Mouse (Mus musculus) hindbrain, embryonic 10.5 days (tissue): ENCODE data around the gene Rabepk. TPM values are rescaled to one million over a fixed set of nuclear protein-coding genes. Genes with fewer than 3 reads are reported as not detected.
A peak's percentile ranks its signal among the peaks of the same experiment; 100 is the strongest.
"Not testable (repeated sequence)": the region's sequence is repeated elsewhere in the genome, so short reads cannot be mapped to it uniquely, and the experiment has no call there.

ENCODE experiments used
- DNase-seq: peaks from one replicate; pipeline ENCODE4 v3.0.0-alpha.2; 2017; ENCODE audit warnings: low spot score
- H3K27ac ChIP-seq: fragments of 300-500 bp; sonication (generic); 2 replicates; pipeline ENCODE4 v1.5.1; 2016; ENCODE audit warnings: mild to moderate bottlenecking, moderate library complexity
- H3K27me3 ChIP-seq: fragments of 300-500 bp; sonication (generic); 2 replicates; pipeline ENCODE4 v1.6.1; 2016; ENCODE audit warnings: mild to moderate bottlenecking; ENCODE audit not compliant: poor library complexity, insufficient read depth, severe bottlenecking
- H3K36me3 ChIP-seq: fragments of 300-500 bp; sonication (generic); 2 replicates; pipeline ENCODE4 v1.6.1; 2016; ENCODE audit warnings: mild to moderate bottlenecking, moderate library complexity
- H3K4me1 ChIP-seq: fragments of 300-500 bp; sonication (generic); replicated peaks from 2 replicates; pipeline ENCODE4 v1.6.1; 2016; ENCODE audit warnings: mild to moderate bottlenecking
- H3K4me3 ChIP-seq: fragments of 300-500 bp; sonication (generic); 2 replicates; pipeline ENCODE4 v1.5.1; 2016; ENCODE audit warnings: mild to moderate bottlenecking, moderate library complexity
- H3K9me3 ChIP-seq: fragments of 300-500 bp; sonication (generic); 2 replicates; pipeline ENCODE4 v1.6.1; 2016; ENCODE audit warnings: mild to moderate bottlenecking, moderate library complexity
- WGBS: fragments of 180-500 bp; shearing (Covaris S2); methylation state at CpG from one replicate; pipeline ENCODE4 v1.1.7; 2016; 5-methylcytosine and 5-hydroxymethylcytosine counted together
- polyA plus RNA-seq: library from polyadenylated mRNA; unstranded; fragments of >200 nt; fragmentation: Nextera tagmentation; extraction: Ambion mirVana; gene quantifications from 2 replicates; pipeline ENCODE4 v1.2.1, GENCODE M21; 2016

Rabepk gene
- 31.5 and 43.0 TPM in 2 replicates for polyA plus RNA-seq

DNA sequence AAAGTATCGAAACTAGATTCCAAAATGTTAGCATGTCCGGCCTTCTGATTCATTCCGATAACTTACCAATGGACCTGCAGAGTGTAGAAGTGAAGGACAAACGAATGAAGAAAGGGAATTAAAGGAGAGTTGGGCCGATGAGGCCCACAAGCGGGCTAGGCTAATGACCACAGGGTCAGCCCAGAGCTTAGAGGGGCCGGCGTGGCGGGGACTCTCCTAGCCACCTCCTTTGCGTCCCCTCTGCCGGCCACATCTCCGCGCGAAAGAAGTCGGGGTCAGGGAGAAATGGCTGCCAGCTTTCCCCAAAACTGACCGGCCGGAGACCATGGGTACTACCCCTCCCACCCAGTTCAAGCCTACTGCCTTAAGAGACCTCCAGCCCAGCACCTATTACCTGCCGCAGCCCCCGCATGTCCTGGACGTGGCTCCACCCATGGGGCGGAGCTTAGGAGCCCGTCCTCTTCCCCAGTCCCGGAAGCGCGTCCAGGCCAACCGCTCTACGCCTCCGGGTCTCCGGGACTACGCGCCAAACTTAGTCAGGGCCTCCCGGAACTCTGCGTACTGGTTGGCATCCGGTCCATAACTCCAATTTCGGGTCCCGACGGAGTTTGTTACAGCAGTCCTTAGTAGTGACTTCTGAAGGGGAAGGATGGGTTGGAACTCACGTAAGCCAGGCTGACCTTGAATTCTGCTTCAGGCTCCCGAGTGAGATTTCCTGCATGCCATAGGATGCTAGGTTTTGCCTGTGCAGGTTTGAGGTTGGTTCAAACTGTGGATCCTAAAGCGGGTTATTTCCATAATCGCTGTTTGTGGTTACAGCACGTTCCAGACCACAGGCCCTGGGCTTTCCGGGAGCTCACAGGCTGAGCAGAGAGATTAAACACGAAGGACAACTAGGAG lies at the start of gene Rabepk:
Gene Rabepk, minus strand, starts transcription at position 556 of the 900 bp plus-strand sequence.
- DNase-seq: peak; percentile 80
- H3K27ac ChIP-seq: peak within 1 kb of the TSS; percentile 86
- WGBS: 5% methylated on average over 44 of the region's 44 CpGs
- H3K9me3 ChIP-seq: no peaks in the 10 kb centered on the region
- H3K4me1 ChIP-seq: peaks cover 36% of the 10 kb centered on the region
- H3K27me3 ChIP-seq: no peaks in the 10 kb centered on the region
- H3K36me3 ChIP-seq: peaks cover 33% of the 10 kb centered on the region
- peak within 1 kb of the TSS; percentile 80 for H3K4me3 ChIP-seq

- no peak for DNase-seq
- 91% methylated on average over 1 of the region's 1 CpGs for WGBS
- no peaks in the 10 kb centered on the region for H3K9me3 ChIP-seq
- no peak overlapping the region for H3K4me3 ChIP-seq
- H3K4me1 ChIP-seq: no peaks in the 10 kb centered on the region
- no peak overlapping the region for H3K27ac ChIP-seq
- no peaks in the 10 kb centered on the region for H3K27me3 ChIP-seq
- peaks cover 45% of the 10 kb centered on the region for H3K36me3 ChIP-seq
Measured at GRCm38 (mm10) chr2:34847702-34848101, 48.0 kb upstream of the Rabepk start.

DNA sequence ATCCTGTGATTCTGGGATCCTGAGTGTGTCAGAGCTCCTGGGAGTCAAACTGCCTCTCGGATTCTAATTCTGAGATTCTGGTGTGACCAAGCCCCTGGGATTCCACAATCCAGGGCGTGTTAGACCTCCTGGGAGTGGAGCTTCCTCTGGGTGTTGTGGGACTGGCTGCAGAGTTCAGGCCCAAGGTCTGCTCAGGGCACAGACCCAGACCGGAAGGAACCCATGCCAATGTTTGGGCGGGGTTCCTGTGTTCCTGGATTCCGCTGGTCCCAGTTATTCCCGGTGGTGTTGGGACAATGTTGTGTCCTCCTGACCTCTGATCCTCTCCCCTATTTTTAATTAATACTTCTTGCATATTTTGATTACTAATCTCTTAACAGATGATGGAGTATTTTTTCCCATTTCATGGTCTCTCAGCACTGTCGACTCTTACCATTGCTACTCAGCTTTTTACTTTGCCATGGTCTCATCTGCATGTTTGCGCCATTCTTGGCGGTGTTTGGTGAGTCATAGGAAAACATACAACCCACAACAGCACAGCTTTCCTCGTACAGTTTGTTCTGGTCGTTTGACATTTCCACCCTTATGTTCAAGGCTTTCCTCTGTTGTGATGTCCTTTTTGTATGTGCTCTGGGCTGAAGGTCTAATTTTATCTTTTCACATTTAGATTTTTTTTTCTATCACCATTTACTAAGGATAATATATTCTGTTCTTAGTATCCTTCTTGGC lies 43.7 kb upstream of the Rabepk start:
- H3K27me3 ChIP-seq: no peaks in the 10 kb centered on the region

DNA sequence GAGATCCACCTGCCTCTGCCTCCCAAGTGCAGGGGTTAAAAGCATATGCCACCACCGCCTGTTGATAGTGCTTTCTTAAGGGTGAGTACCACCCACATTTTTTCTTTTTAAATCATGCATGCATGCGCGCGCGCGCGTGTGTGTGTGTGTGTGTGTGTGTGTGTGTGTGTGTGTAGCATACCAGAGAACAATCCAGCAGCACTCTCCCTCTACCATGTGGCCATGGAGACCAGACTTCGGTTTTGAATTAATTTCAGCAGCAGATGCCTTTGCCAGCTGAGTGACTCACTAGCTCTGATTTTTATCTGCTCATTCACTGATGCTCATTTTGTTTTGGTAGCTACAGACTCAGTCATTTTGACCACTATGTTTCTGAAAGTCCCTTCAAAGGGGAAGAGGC lies 42.0 kb upstream of the Rabepk start:
- H3K4me3 ChIP-seq: no peak overlapping the region
- no peak for DNase-seq
- H3K36me3 ChIP-seq: no peaks in the 10 kb centered on the region
- no peak overlapping the region for H3K27ac ChIP-seq
- WGBS: 86% methylated on average over 8 of the region's 8 CpGs
- no peaks in the 10 kb centered on the region for H3K27me3 ChIP-seq
- H3K9me3 ChIP-seq: no peaks in the 10 kb centered on the region
- no peaks in the 10 kb centered on the region for H3K4me1 ChIP-seq

More for the DNA sequence above, 43.7 kb upstream of the Rabepk start:
- H3K4me1 ChIP-seq: no peaks in the 10 kb centered on the region
- no peak overlapping the region for H3K4me3 ChIP-seq
- H3K27ac ChIP-seq: no peak overlapping the region
- 86% methylated on average over 11 of the region's 11 CpGs for WGBS
- H3K36me3 ChIP-seq: 0 out of 2 replicates have a peak, but pooled peaks cover 3% of the 10 kb centered on the region
- no peak for DNase-seq
- no peaks in the 10 kb centered on the region for H3K9me3 ChIP-seq

GRCm38 (mm10) chr2:34840143-34840542 lies 40.4 kb upstream of the Rabepk start:
- WGBS: 84% methylated on average over 5 of the region's 5 CpGs
- H3K36me3 ChIP-seq, DNase-seq, H3K27ac ChIP-seq, H3K4me1 ChIP-seq, H3K4me3 ChIP-seq, H3K27me3 ChIP-seq, H3K9me3 ChIP-seq: not testable (repeated sequence)

DNA sequence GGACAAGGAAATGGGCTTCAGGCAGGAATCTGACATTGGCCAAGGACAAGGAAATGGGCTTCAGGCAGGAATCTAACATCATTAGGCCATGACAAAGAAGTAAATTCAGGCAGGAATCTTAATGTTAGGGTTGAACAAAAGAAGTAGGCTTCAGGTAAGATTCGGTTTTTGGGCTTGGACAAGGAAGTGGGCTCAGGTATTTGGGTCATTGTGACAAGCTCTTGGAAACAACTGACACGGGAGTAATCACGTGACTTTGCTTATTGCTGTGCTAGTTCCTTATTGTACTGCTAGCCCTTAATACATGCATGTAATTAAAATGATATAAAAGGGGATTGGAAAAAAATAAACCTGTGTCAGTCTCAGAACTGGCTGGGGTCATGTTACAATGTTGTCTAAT lies 36.0 kb upstream of the Rabepk start:
- no peak overlapping the region for H3K27ac ChIP-seq
- DNase-seq: no peak
- H3K36me3 ChIP-seq: no peaks in the 10 kb centered on the region
- H3K9me3 ChIP-seq: no peaks in the 10 kb centered on the region
- no peaks in the 10 kb centered on the region for H3K4me1 ChIP-seq
- H3K4me3 ChIP-seq: no peak overlapping the region
- no peaks in the 10 kb centered on the region for H3K27me3 ChIP-seq
- WGBS: 85% methylated on average over 3 of the region's 3 CpGs

- H3K27me3 ChIP-seq: no peaks in the 10 kb centered on the region
- H3K9me3 ChIP-seq: peaks cover 7% of the 10 kb centered on the region; the same call in 1 of the 2 replicates
- H3K4me1 ChIP-seq: no peaks in the 10 kb centered on the region
- no peak overlapping the region for H3K4me3 ChIP-seq
- WGBS: 91% methylated on average over 17 of the region's 17 CpGs
- DNase-seq: no peak
- no peaks in the 10 kb centered on the region for H3K36me3 ChIP-seq
- no peak overlapping the region for H3K27ac ChIP-seq
Measured at GRCm38 (mm10) chr2:34833624-34834023, 33.9 kb upstream of the Rabepk start.

GRCm38 (mm10) chr2:34832766-34833457 lies 33.2 kb upstream of the Rabepk start, which contains the start of gene Gm34653:
Gene Gm34653 (plus strand): TSS chr2:34833007.
- H3K4me3 ChIP-seq, H3K27ac ChIP-seq, H3K4me1 ChIP-seq, H3K27me3 ChIP-seq, DNase-seq, H3K36me3 ChIP-seq, H3K9me3 ChIP-seq: not testable (repeated sequence)
- WGBS: 74% methylated on average over 11 of the region's 11 CpGs

- H3K4me1 ChIP-seq: peaks cover 10% of the 10 kb centered on the region
- H3K9me3 ChIP-seq, H3K27ac ChIP-seq, H3K27me3 ChIP-seq, H3K4me3 ChIP-seq, DNase-seq, H3K36me3 ChIP-seq: not testable (repeated sequence)
- WGBS: 93% methylated on average over 17 of the region's 17 CpGs
Measured at GRCm38 (mm10) chr2:34830066-34830465, 30.4 kb upstream of the Rabepk start.

- H3K27ac ChIP-seq: no peak overlapping the region
- WGBS: 88% methylated on average over 1 of the region's 1 CpGs
- no peaks in the 10 kb centered on the region for H3K36me3 ChIP-seq
- no peak for DNase-seq
- H3K4me1 ChIP-seq: peaks cover 21% of the 10 kb centered on the region
- H3K4me3 ChIP-seq: no peak overlapping the region
- H3K9me3 ChIP-seq: peaks cover 7% of the 10 kb centered on the region; the same call in 1 of the 2 replicates
- H3K27me3 ChIP-seq: peaks cover 6% of the 10 kb centered on the region; the same call in 1 of the 2 replicates
Measured at GRCm38 (mm10) chr2:34828026-34828425, 28.3 kb upstream of the Rabepk start.

- DNase-seq: no peak
- Histone ChIP-seq H3K4me1 (peaks cover 21% of the 10 kb centered on the region), H3K27ac (no peak overlapping the region), H3K4me3 (no peak overlapping the region), H3K27me3 (peaks cover 6% of the 10 kb centered on the region; the same call in 1 of the 2 replicates), H3K36me3 (peaks cover 2% of the 10 kb centered on the region), H3K9me3 (peaks cover 7% of the 10 kb centered on the region; the same call in 1 of the 2 replicates)
- WGBS: 85% methylated on average over 4 of the region's 4 CpGs
Measured at GRCm38 (mm10) chr2:34827591-34827990, 27.9 kb upstream of the Rabepk start.

DNA sequence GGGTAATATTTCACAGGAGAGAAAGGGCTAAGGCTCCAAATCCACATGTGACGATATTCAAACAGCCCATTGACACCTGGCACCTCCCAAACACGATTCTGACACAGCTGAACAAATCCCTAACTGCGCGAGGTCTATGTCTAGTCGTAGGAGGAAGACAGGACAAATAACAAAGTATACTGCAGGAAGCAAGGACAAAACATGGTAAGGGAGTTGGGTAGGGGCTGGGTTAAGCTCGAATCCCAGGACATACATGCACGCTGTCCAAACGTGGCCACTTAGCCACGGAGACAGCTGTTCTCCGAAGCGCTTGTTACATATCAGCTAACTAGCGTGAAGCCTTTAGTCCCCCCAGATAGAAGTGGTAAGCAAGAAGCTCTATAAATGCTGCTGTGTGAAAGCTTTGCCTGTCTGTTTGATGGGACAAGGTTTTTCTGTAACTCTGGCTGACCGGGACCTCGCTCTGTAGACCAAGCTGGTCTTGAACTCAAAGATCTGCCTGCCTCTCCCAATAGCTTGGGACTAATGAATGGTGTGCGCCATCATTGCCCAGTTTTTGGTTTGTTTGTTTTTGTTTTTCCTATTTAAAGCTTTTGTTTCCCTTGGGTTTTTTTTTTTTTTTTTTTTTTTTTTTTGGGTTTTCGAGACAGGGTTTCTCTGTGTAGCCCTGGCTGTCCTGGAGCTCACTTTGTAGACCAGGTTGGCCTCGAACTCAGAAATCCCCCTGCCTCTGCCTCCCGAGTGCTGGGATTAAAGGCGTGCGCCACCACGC lies 26.9 kb upstream of the Rabepk start:
- Histone ChIP-seq H3K9me3 (peaks cover 7% of the 10 kb centered on the region; the same call in 1 of the 2 replicates), H3K27me3 (peaks cover 6% of the 10 kb centered on the region; the same call in 1 of the 2 replicates), H3K4me3 (peak overlapping the region; percentile 89), H3K27ac (peak overlapping the region; percentile 90), H3K4me1 (peaks cover 21% of the 10 kb centered on the region), H3K36me3 (peaks cover 11% of the 10 kb centered on the region)
- peak; percentile 26 for DNase-seq
- 34% methylated on average over 20 of the region's 21 CpGs for WGBS
